Mouse (Mus musculus) kidney, postnatal 10 days (tissue): ENCODE results near the gene Caml.

ENCODE experiments used
- DNase-seq: peaks from one replicate; pipeline ENCODE4 v3.0.0; 2021; ENCODE audit warnings: mixed read lengths

Caml gene

DNA sequence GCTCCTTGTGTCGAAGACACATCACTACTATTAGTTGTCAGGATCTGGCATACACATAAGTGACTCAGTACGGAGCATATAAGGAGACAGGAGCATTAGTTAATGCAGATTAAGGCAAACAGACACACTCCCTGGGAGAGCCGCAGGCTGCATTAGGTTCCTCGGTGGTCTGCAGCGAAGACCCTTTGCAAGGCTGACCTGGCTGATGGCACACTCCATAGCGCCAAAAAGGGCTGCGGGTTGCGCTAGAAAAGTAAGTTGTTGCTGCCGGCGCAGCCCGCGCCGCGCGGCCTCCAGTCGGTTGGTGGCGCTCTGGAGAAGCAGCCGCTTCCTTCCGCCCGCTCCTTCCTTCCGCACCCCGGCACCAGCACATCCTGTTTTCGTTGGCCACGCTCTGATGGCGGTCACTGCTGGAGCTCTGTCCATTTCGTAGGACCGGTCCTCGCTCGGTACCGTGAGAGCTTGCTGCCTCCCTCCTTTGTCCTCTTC lies 11.9 kb downstream of the Caml start, which contains the start of gene Ddx46:
Gene Ddx46 (plus strand): TSS at position 389 of the 489 bp plus-strand sequence.
- peak; percentile 95 for DNase-seq

DNA sequence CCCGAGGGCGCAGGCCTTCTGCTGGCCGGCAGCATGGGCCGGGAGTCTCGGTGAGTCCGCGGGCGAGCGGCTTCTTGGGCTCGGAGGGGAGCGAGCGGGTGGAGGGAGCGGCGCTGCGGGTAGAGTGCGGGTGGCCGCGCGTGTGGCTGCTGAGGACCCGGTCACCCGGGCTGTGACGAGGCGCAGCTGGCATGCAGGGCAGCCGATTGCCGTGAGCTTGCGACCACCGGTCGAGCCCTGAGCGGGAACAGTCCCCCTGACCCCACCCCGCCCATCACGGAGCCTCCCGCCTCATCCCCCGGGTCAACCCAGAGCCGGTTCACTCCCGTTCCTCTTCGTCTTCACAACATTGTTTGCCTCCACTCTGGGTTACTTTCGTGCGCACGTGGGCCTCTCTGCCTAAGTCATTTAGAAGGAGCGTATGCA lies 12.4 kb downstream of the Caml start:
- DNase-seq, result no peak

GRCm38 (mm10) chr13:55636185-55636983 lies 13.6 kb downstream of the Caml start:
- DNase-seq, result no peak

- DNase-seq, result peak; percentile 87
These were observed 17.7 kb downstream of the Caml start for GRCm38 (mm10) chr13:55640480-55640879.

DNA sequence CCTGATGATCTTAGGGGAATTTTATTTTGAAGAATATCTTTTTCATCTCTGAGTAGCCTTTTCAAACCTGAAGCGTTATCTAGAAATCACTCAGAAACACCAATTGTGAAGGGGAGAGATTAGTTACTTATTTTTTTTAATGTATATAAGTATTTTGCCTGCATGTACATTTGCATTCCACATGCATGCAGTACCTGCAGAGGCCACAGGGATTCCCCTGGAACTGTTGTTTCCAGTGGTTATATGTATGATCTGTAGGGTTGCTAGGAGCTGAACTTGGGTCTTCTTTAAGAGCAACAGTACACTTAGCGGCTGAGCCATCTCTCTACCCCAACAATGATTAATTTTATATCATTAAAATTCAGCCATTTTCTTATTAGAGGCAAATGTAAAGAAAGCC lies 21.7 kb downstream of the Caml start:
- DNase-seq, result peak; percentile 31

- DNase-seq, result no peak
These were observed 27.3 kb downstream of the Caml start for GRCm38 (mm10) chr13:55650098-55650497.

- DNase-seq, result no peak
These were observed 28.2 kb downstream of the Caml start for GRCm38 (mm10) chr13:55650980-55651379.

DNA sequence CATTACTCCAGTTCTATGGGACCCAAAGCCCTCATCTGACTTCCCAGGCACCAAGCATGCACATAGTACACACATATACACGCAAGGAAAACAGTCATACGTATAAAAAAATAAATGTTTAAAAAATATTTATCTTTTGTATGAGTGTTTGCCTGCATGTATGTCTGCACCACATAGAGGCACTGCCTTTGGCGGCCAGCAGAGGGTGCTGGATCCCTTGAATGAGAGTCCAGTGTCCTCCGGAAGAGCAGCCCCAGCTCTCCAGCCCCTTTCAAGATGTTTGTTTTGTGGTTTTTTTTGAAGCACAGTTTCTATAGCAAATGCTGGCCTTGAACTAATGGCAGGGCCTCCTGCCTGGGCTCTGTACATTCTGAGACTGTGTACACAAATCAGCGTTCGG lies 45.7 kb downstream of the Caml start:
- DNase-seq, result peak; percentile 73

GRCm38 (mm10) chr13:55672711-55673110 lies 49.9 kb downstream of the Caml start:
- no peak for DNase-seq

DNA sequence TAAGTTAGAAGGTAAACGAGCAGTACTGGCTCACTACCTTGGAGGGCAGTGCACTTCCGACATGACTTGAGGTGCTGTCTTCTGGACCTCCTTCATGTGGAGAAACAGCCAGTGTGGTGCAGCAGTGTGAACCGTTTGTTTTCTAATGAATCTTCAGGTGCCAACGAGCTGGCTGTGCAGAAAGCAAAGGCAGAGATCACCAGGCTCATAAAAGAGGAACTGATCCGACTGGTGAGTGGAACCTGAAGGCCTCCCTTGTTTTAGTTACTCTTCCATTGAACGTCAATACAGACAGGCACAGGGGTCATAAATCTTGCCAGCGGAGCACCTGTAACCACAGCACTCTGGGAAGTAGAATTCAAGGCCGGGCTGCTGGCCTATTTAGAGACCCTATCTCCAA lies 54.6 kb downstream of the Caml start:
- DNase-seq, result no peak
